Mouse (Mus musculus): ENCODE results near the gene Amigo1.

DNA sequence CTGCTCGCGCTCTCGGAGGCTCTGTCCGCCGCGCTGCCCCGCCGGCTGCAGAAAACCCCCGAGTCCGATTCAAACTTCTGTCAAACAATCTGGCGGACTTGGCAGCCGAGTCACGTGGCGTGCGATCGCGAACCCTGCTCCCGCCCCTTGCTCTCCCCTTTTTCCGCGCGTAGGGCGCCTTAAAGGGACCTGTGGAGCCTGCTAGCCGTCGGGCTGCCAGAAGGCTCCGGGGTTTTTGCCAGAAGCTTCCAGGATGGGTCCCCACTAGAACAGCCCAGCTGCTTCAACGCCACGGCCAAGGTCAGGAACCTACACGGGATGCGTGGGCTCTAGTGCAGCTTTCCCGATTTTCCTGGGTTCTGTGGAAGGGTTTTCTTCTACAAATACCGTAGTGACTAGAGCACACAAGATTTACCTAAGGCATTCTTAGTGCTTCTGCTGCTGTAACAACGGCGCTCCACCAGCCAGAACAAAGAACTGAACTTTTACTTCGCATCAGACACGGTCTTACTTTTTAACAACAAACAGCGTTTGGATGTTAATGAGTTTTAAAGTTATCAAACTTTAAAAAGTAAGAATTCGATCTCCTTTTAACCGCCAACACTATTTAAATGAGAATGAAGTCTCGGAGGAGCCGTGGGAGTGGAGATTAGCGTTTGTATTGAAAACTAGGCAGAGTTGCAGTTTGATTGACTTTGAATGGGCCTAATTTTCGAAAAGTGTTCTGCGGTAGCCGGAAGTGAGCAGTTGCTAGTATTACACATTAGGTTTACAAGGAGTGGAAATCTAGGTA is 40.6 kb downstream of the Amigo1 start, which contains the start of gene Sypl2:
- TF ChIP-seq GATA1 (IDR thresholded peaks at IDR 0.05; ENCODE audit: low read length): no peak
- no peak for TF ChIP-seq TAL1 (IDR thresholded peaks at IDR 0.05; ENCODE audit: low read length)

All from erythroblast, embryonic 14.5 days (primary cell).